Mouse (Mus musculus) cerebellum, adult 2 months (tissue): ENCODE measurements around the gene Smug1.

ENCODE experiments used
- CTCF ChIP-seq: fragments of 200-500 bp; IDR thresholded peaks from 2 replicates; pipeline ENCODE4 v1.5.1; 2011; ENCODE audit warnings: low read depth, mild to moderate bottlenecking, control low read depth, low read length, moderate library complexity, borderline replicate concordance; ENCODE audit not compliant: insufficient read depth
- POLR2A ChIP-seq: fragments of 200-500 bp; IDR thresholded peaks from 2 replicates; pipeline ENCODE4 v1.6.1; 2011; ENCODE audit warnings: low read length, control low read depth, borderline replicate concordance; ENCODE audit not compliant: insufficient read depth

DNA sequence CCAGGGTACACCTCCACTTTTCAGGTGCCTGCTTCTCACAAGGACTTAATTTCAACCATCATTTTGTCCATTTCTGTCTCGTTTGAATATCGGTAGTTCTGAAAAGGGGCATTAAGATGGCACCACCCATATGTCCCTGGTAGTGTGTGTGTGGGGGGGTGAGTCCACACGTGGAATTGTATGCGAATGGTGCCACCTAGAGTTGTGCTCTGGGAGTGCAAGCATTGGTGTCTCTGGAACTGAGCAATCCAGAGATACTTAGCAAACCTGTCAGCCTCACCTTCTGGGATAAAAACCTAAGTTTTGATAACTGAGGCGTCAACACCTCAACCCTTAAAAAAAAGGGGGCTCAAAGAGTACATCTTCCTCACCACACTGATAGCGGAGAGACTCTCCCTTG lies 53.8 kb downstream of the Smug1 start:
- no peak for TF ChIP-seq POLR2A
- TF ChIP-seq CTCF, result no peak
